Mouse (Mus musculus): ENCODE results near the gene Nudt4. TPM values are rescaled to one million over a fixed set of nuclear protein-coding genes. Genes with fewer than 3 reads are reported as not detected.

Nudt4 gene
- polyA plus RNA-seq, 1 experiment from 2014 or later: 123 TPM

DNA sequence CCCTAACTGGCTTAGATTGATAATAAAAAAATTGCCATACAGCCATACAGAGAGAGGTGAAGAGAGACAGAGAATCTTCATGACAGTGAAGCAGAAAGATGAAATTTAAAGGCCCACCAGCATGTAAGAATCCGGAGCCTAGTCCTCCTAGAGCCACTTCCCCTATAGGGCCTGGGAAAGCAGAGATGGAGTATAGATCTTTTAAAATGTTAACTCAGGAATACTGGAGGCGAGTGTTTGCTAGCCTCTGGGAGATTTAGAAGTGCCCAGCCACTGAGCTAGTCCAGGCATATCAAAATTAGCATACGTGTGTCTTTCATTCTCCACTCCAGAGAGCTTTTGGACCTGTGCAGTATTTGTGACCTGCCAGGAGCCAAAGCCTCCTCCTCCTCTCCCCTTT lies 54.7 kb downstream of the Nudt4 start:
- Histone ChIP-seq H3K4me1 (replicated peaks; ENCODE audit: control insufficient read depth, insufficient read depth, low read length) (peaks cover 2% of the 10 kb centered on the region; the same call in 1 of the 2 replicates), H3K27ac (ENCODE audit: low read depth, low read length) (no peak overlapping the region), H3K9me3 (ENCODE audit: control insufficient read depth, low read length) (peaks cover 2% of the 10 kb centered on the region; the same call in 1 of the 2 replicates), H3K36me3 (ENCODE audit: control insufficient read depth, insufficient read depth, low read length) (no peaks in the 10 kb centered on the region), H3K4me2 (ENCODE audit: low read depth, low read length, severe bottlenecking) (no peak overlapping the region), H3K9ac (ENCODE audit: low read length) (no peak overlapping the region), H3K4me3 (ENCODE audit: low read depth, low read length) (no peak overlapping the region), H3K27me3 (ENCODE audit: control insufficient read depth, insufficient read depth, low read length) (no peaks in the 10 kb centered on the region)
- WGBS: 76% methylated on average over 3 of the region's 3 CpGs
- DNase-seq (ENCODE audit: low spot score): no peak
- ATAC-seq (replicated peaks; ENCODE audit: low FRiP score): no peak

DNA sequence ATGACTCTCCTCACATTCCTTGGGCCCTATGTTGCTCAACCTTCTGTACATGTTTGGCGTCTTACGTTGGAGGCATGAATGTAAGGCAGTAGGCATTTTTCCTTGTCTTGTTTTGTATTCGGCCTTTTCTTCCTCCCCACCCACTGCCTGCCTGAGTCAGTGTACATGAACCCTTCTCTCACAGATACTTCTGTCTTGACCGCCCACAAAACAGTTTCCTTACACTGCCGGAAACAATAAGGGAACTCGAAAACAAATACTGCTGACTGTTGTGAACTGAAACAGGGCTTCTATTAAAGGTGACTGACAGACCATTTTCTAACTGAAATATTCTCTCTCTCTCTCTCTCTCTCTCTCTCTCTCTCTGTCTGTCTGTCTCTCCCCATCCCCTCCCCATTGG lies 55.2 kb downstream of the Nudt4 start:
- Histone ChIP-seq H3K4me2 (ENCODE audit: low read depth, low read length, severe bottlenecking) (no peak overlapping the region), H3K27ac (ENCODE audit: low read depth, low read length) (no peak overlapping the region), H3K4me3 (ENCODE audit: low read depth, low read length) (no peak overlapping the region), H3K36me3 (ENCODE audit: control insufficient read depth, insufficient read depth, low read length) (no peaks in the 10 kb centered on the region), H3K9ac (ENCODE audit: low read length) (no peak overlapping the region), H3K9me3 (ENCODE audit: control insufficient read depth, low read length) (peaks cover 2% of the 10 kb centered on the region; the same call in 1 of the 2 replicates), H3K27me3 (ENCODE audit: control insufficient read depth, insufficient read depth, low read length) (no peaks in the 10 kb centered on the region), H3K4me1 (replicated peaks; ENCODE audit: control insufficient read depth, insufficient read depth, low read length) (no peaks in the 10 kb centered on the region)
- no peak for DNase-seq (ENCODE audit: low spot score)
- WGBS: 79% methylated on average over 6 of the region's 6 CpGs
- ATAC-seq (replicated peaks; ENCODE audit: low FRiP score): no peak

DNA sequence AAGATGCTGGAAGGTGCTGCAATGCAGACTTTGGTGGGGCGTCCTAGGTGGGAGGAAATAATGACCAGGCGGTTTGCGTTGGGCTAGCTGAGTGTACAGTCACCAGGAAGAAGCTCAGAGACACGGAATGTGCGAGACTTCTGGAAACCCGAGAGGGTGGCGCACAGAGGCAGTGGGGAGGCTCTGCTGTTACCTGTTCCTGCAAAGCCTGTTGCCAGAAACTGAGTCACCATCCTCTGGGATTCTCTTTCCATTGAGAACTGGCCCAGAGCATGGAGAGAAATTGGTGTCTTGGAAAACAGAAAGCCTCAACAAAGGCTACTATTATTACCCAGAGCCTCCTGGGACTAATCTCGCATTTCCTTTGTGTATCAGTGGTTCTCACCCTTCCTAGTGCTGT lies 55.8 kb downstream of the Nudt4 start:
- no peak overlapping the region for H3K4me3 ChIP-seq (ENCODE audit: low read depth, low read length)
- H3K27me3 ChIP-seq (ENCODE audit: control insufficient read depth, insufficient read depth, low read length): no peaks in the 10 kb centered on the region
- DNase-seq (ENCODE audit: low spot score) (no peak), ATAC-seq (replicated peaks; ENCODE audit: low FRiP score) (no peak)
- H3K4me1 ChIP-seq (replicated peaks; ENCODE audit: control insufficient read depth, insufficient read depth, low read length): no peaks in the 10 kb centered on the region
- no peak overlapping the region for H3K4me2 ChIP-seq (ENCODE audit: low read depth, low read length, severe bottlenecking)
- H3K9ac ChIP-seq (ENCODE audit: low read length): no peak overlapping the region
- H3K36me3 ChIP-seq (ENCODE audit: control insufficient read depth, insufficient read depth, low read length): no peaks in the 10 kb centered on the region
- 85% methylated on average over 8 of the region's 8 CpGs for WGBS
- no peak overlapping the region for H3K27ac ChIP-seq (ENCODE audit: low read depth, low read length)
- peaks cover 2% of the 10 kb centered on the region; the same call in 1 of the 2 replicates for H3K9me3 ChIP-seq (ENCODE audit: control insufficient read depth, low read length)

DNA sequence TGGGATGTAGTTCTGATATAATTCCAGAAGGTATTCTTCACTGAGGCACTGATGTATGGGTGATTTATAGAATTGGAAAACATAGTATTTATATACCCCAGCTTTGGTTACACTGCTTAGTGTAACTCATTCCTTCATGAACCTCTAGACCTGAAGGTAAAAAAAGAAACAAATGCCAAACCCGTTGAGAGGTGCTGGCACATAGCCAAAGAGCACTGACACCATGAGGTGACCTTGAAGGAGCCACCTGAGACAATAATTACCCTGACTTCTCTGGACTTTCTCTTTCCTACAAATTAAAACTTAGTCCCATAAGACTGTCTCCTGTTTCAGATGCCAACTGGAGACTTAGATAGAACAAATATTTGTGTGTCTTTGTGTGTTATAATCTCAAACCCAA lies 59.6 kb downstream of the Nudt4 start:
- peaks cover 6% of the 10 kb centered on the region for H3K4me1 ChIP-seq (replicated peaks; ENCODE audit: control insufficient read depth, insufficient read depth, low read length)
- WGBS: 68% methylated on average over 1 of the region's 1 CpGs
- H3K4me3 ChIP-seq (ENCODE audit: low read depth, low read length): no peak overlapping the region
- no peaks in the 10 kb centered on the region for H3K27me3 ChIP-seq (ENCODE audit: control insufficient read depth, insufficient read depth, low read length)
- H3K36me3 ChIP-seq (ENCODE audit: control insufficient read depth, insufficient read depth, low read length): no peaks in the 10 kb centered on the region
- ATAC-seq (replicated peaks; ENCODE audit: low FRiP score) (no peak), DNase-seq (ENCODE audit: low spot score) (no peak)
- H3K9ac ChIP-seq (ENCODE audit: low read length): no peak overlapping the region
- no peak overlapping the region for H3K27ac ChIP-seq (ENCODE audit: low read depth, low read length)
- no peaks in the 10 kb centered on the region for H3K9me3 ChIP-seq (ENCODE audit: control insufficient read depth, low read length)
- no peak overlapping the region for H3K4me2 ChIP-seq (ENCODE audit: low read depth, low read length, severe bottlenecking)

DNA sequence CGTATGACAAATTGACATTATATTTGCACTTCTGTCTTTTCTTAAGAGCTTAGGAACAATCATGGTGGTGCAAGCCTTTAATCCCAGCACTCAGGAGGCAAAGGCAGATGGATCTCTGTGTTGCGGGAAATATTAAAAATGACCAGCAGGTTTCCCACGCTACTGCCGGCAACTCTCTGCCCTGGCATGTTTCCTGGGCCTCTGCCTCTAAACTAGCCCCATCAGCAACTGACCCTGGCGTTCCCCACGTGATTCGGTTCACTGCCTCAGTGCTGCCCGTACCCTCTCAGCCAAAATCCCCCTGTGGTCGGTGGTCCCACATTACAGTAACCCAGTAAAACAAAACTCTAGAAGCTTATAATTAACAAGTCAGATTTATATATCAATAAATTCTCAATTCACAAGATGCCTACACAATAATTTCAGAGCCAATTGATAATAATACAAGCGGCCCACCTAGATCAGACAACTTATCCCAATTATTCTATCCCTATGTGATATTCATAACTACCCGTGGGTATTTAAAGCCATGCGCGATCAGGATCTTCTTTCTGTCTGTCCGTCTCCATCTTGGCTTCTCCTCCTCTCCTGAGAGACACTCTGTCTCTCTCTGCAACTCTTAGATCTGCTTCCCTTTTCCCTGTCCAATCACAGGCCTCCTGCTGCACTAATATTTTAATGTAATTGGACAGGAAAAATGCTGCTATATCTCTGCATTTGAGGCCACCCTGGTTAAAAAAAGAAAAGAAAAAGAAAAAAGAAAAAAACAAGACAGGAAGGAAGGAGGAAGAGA lies 60.3 kb downstream of the Nudt4 start:
- no peak for DNase-seq (ENCODE audit: low spot score)
- Histone ChIP-seq H3K9ac (ENCODE audit: low read length) (no peak overlapping the region), H3K9me3 (ENCODE audit: control insufficient read depth, low read length) (no peaks in the 10 kb centered on the region), H3K36me3 (ENCODE audit: control insufficient read depth, insufficient read depth, low read length) (no peaks in the 10 kb centered on the region), H3K4me1 (replicated peaks; ENCODE audit: control insufficient read depth, insufficient read depth, low read length) (peaks cover 6% of the 10 kb centered on the region), H3K27me3 (ENCODE audit: control insufficient read depth, insufficient read depth, low read length) (no peaks in the 10 kb centered on the region), H3K4me3 (ENCODE audit: low read depth, low read length) (no peak overlapping the region), H3K4me2 (ENCODE audit: low read depth, low read length, severe bottlenecking) (no peak overlapping the region), H3K27ac (ENCODE audit: low read depth, low read length) (no peak overlapping the region)
- 88% methylated on average over 14 of the region's 14 CpGs for WGBS
- ATAC-seq (replicated peaks; ENCODE audit: low FRiP score): no peak

DNA sequence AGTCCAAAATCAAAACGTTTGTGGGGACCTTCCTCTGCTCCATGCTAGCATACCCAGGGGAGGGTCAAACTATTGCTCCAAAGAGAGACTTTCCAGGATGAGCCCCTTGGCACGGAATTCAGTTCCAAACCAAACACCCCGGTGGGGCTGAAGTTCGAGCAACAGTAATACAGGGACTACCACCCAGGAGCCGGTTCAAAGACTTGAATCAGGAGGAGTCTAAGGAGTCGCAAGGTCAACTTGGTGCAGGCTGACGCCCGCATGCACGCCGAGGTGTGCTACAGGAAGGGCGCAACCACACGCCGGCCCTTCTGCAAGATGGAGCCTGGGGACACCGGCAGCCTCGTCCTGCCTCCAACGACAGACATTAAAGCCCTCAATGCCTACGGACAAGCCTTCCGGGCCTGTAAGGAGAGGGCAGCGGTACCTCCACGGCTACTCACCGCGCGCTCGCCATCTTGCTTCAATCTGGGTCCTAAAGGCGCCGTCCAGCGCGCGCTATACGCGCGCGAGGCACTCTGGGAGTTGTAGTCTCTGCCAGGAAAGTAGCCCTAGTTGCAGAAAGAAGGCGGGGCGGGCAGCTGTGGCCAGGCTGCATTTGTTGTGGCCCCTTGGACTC lies 62.4 kb downstream of the Nudt4 start, which contains the start of gene Mrpl42:
Mrpl42 (minus strand) TSS at position 478 of the 619 bp plus-strand sequence.
- peak within 1 kb of the TSS; percentile 81 for H3K4me3 ChIP-seq (ENCODE audit: low read depth, low read length)
- H3K9me3 ChIP-seq (ENCODE audit: control insufficient read depth, low read length): no peaks in the 10 kb centered on the region
- under 1% methylated on average over 35 of the region's 35 CpGs for WGBS
- H3K4me1 ChIP-seq (replicated peaks; ENCODE audit: control insufficient read depth, insufficient read depth, low read length): peaks cover 6% of the 10 kb centered on the region
- peak within 1 kb of the TSS; percentile 66 for H3K27ac ChIP-seq (ENCODE audit: low read depth, low read length)
- peak within 1 kb of the TSS; percentile 61 for H3K4me2 ChIP-seq (ENCODE audit: low read depth, low read length, severe bottlenecking)
- no peaks in the 10 kb centered on the region for H3K27me3 ChIP-seq (ENCODE audit: control insufficient read depth, insufficient read depth, low read length)
- ATAC-seq (replicated peaks; ENCODE audit: low FRiP score): peak; percentile 97
- H3K36me3 ChIP-seq (ENCODE audit: control insufficient read depth, insufficient read depth, low read length): no peaks in the 10 kb centered on the region
- peak within 1 kb of the TSS; percentile 81 for H3K9ac ChIP-seq (ENCODE audit: low read length)
- DNase-seq (ENCODE audit: low spot score): peak; percentile 91

DNA sequence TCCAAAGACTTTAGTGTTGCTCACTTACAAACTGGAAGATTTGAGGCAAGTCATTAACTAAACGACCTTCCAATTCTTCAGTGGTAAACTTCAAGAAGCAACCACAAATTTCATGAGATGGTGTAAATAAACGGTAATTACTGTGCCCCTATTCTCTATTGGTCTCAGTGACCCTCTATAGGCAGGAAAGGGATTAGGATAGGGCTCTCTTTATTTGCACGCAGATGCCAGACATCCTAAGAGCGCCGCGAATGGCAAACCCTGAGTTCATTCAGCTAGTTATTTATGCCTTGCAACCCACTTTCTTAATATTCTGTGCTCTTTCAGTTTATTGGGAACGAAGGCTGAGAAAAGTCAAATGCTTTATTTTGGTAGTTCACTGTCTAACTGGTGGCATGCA lies 62.9 kb downstream of the Nudt4 start:
- ATAC-seq (replicated peaks; ENCODE audit: low FRiP score): 0 out of 2 replicates have a peak, but pooled peaks have one; percentile 61
- Histone ChIP-seq H3K4me1 (replicated peaks; ENCODE audit: control insufficient read depth, insufficient read depth, low read length) (peaks cover 6% of the 10 kb centered on the region), H3K36me3 (ENCODE audit: control insufficient read depth, insufficient read depth, low read length) (no peaks in the 10 kb centered on the region), H3K9ac (ENCODE audit: low read length) (peak overlapping the region; percentile 81), H3K4me2 (ENCODE audit: low read depth, low read length, severe bottlenecking) (peak overlapping the region; percentile 61), H3K27me3 (ENCODE audit: control insufficient read depth, insufficient read depth, low read length) (no peaks in the 10 kb centered on the region), H3K4me3 (ENCODE audit: low read depth, low read length) (peak overlapping the region; percentile 81), H3K27ac (ENCODE audit: low read depth, low read length) (peak overlapping the region; percentile 66), H3K9me3 (ENCODE audit: control insufficient read depth, low read length) (no peaks in the 10 kb centered on the region)
- 2% methylated on average over 7 of the region's 7 CpGs for WGBS
- no peak for DNase-seq (ENCODE audit: low spot score)

All from forebrain, embryonic 11.5 days (tissue).